Mouse (Mus musculus) stomach, adult 2 months (tissue): ENCODE measurements around the gene Tmem266. TPM values are rescaled to one million over a fixed set of nuclear protein-coding genes. Genes with fewer than 3 reads are reported as not detected.

ENCODE experiments used
- polyA plus RNA-seq: library from polyadenylated mRNA; depleted of rRNA; stranded (reverse); fragments of >200 nt; gene quantifications from 2 replicates; pipeline ENCODE4 v1.2.3, GENCODE M21; 2012; rRNA removed

Gene Tmem266
- polyA plus RNA-seq: 0.72 and 0.97 TPM in 2 replicates

GRCm38 (mm10) chr9:55326515-55327233 lies at the start of gene Tmem266, which contains the start of gene Nrg4:
Gene Tmem266, plus strand, starts transcription at chr9:55326913.
Gene Nrg4, minus strand, starts transcription at chr9:55326844.

Other genes starting within 250 kb of the Tmem266 start
- gene Ube2q2, start 178.1 kb upstream of the Tmem266 start, polyA plus RNA-seq: 6.3 and 7.2 TPM in 2 replicates
- 3.1 and 3.2 TPM in 2 replicates for gene Fbxo22, start 118.0 kb upstream of the Tmem266 start, polyA plus RNA-seq
- gene Nrg4, start 69 bp upstream of the Tmem266 start, polyA plus RNA-seq: 0.22 and 0.76 TPM in 2 replicates
- 19.4 and 20.5 TPM in 2 replicates for gene Etfa, start 185.3 kb downstream of the Tmem266 start, polyA plus RNA-seq
- gene Isl2, start 211.8 kb downstream of the Tmem266 start, polyA plus RNA-seq: 2.3 and 6.3 TPM in 2 replicates